Mouse (Mus musculus) liver, embryonic 14.5 days (tissue): ENCODE measurements around the gene Zfp78.

ENCODE experiments used
- CTCF ChIP-seq: IDR thresholded peaks from 2 replicates; pipeline ENCODE4 v1.5.1; 2016; ENCODE audit warnings: antibody characterized with exemption, low read depth, control low read depth
- EP300 ChIP-seq: IDR thresholded peaks from 2 replicates; pipeline ENCODE4 v1.6.1; 2016; ENCODE audit warnings: antibody characterized with exemption, low read depth

GRCm38 (mm10) chr7:6343501-6344071, 19.5 kb upstream of the Zfp78 start, which contains the start of gene Gm3854:
- TF ChIP-seq CTCF (no peak), EP300 (no peak)
